Mouse (Mus musculus) ovary, postnatal 14 days (tissue): ENCODE results near the gene Cyb561d2.
"Not testable (repeated sequence)": the region's sequence is repeated elsewhere in the genome, so short reads cannot be mapped to it uniquely, and the experiment has no call there.

Source experiments
- DNase-seq: peaks from one replicate; pipeline ENCODE4 v3.0.0; 2022; ENCODE audit warnings: low spot score

Cyb561d2 gene

DNA sequence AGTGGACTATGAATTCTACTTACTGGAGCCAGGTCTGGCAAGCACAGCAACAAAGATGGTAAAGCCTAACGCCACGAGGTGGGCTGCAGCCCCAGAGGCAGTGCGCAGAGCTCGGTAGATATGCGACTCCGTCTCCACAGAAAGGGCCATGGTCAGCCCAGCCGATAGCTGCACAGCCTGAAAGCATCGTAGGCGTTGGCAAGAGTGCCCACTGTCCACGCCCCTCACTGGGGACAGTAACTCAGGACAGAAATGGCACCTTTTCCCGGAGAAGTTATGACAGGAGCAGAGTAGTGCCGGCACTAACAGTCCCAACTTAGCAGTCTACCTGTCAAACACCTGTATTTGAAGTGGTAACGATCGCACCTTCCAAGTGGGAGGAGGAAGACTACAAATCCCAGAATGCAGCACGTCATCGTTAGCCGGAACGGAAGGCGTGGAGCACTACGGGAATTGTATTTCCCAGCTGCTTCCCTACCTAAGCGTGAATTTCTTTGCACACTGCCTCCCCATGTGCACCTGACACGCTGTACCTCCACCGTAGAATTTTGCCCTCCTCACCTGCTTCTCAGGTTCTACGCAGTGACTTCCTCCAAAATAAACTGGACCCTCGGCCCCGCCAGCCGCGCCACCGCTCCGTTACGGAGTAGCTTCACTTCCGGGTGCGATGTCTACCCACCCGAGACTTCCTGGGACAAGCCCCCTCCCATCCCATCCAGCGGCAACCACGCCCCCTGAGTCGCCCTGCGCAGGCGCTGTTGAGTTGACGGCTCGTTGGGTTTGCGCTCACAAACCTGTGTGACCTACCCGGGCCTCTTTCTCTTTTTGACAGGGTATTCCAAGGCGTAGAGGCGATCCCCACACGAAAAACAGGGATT lies at the start of gene Cyb561d2, which contains the start of gene Nprl2:
Cyb561d2 (minus strand) TSS at position 720 of the 878 bp plus-strand sequence.
Nprl2 (plus strand) TSS at position 753 of the 878 bp plus-strand sequence.
- peak; percentile 86 for DNase-seq

DNA sequence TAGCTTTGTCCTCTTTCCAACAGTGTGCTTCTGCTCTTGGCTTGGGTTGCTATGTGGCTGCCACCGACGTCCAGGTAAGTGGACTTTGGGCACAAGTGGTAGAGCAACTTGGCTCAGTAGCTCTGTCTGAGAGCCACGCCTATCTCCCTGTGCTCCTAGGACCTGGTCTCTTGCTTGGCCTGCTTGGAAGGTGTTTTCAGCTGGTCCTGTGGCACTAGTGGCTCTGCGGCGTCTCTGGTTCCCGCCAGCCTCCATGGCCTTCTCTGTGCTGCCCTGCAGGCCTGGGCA lies 48.7 kb upstream of the Cyb561d2 start:
- no peak for DNase-seq

DNA sequence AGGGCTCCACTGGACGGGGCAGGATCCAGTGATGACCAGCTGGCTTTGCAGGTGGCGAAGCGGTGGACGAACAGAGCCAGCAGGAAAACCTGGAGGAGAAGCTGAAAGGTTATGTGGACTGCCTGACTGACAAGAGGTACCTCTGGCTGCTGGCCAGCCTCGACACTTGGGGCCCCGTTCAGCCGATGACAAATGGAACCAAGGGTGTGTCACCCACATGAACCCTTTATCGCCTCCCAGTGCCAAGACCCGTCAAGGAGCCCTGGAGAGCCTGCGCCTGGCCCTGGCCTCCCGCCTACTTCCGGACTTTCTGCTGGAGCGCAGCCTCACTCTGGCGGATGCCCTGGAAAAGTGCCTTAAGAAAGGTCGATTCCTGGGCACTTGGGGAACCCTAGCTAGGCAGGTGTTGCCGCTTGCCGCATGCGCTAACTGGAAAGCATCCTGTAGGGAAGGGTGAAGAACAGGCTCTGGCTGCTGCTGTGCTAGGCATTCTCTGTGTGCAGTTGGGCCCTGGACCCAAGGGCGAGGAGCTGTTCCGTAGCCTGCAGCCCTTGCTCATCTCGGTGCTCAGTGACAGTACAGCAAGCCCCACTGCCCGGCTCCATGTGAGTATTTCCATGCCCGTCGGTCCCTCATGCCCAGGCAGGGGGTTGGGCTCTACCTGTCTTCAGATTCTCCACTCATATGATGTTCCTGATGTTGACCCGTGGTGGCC lies 48.2 kb upstream of the Cyb561d2 start:
- no peak for DNase-seq

DNA sequence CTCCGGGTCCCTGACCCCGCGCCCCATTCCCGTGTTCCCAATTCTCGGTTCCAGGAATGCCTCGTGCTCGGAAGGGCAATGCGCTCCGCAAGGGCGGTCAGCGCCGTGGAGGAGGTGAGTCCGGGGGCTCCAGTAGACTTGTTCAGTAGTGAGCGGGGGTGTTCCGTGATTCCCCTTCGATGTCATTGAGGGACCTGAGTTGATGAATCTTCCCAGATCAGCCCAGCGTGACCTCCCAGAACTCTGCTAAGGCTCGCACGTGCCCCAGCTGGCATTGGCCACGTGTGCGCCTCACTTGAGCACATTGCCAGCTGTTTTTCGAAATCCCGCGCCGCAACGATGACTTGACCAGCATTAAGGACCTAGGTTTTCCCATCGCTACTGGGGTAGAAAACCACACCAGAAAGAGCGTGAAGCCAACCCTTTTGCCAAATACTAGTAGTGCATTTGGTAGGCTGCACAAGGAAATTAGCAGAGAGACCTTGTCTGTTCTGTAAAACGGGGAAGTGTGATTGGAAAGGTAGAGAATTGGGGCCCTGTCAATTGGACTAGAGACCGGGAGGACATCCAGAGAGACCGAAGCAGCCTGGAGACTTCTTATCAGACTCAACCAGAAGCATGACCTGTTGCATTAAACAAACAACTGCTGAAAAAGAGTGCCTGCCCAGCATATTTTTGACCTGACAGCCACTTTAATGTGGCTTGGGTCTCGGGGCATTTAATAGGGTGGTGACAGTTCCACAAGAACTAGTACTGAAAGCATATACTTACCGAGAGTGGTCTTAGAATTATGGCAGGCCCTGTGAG lies 46.0 kb upstream of the Cyb561d2 start:
- no peak for DNase-seq

DNA sequence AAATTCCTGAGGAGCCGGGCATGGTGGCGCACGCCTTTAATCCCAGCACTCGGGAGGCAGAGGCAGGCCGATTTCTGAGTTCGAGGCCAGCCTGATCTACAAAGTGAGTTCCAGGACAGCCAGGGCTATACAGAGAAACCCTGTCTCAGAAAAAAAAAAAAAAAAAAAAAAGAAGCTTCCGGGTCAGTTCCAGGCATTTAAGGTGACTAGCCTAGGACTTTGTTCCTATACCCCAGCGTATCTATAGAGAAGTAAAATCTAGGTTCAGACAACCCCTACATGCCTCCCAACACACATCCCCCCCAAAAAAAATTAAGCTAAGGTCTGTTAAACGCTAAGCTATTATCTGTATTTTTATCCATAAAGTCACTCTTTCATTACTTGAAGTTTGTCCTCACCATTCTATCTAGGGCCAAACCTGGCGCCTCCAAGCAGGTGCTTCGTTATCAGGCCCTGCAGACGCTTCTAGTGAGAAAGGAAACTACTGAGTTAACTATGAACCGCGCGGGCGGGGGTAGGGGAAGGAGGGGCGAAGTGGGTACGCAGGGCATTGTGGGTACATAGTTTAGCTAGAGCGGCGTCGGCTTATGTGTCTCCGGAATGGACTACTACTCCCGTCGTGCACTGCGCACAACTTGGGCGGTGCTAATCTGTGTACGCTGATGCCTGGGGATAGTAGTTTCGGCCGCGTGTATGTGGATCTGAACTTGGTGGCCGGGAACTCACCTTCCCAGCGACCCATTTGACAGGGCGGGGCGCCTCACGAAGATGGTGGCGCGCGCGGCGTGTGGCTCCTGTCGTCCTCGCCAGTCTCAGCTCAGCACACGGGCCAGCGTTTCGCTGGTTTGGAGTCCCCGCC lies 45.2 kb upstream of the Cyb561d2 start, which contains the start of gene Ifrd2:
Ifrd2 (plus strand) TSS at position 669 of the 859 bp plus-strand sequence.
- DNase-seq = peak; percentile 86

DNA sequence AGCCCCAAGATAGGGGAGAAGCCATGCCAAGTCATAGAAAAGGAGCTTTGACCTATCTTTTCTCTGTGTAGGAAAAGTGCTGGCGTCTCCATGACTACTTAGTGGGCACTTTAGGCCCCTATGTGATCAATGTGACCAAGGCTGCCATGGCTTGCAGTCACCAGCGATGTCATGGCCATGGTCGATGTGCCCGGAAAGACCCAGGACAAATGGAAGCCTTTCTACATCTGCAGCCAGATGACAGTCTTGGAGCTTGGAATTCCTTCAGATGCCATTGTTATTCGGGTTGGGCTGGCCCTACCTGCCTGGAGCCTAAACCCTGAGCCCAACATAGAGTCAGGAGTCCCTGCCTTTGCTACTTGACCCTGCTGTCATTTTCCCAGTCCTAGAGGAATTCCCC lies 44.5 kb upstream of the Cyb561d2 start:
- no peak for DNase-seq

DNA sequence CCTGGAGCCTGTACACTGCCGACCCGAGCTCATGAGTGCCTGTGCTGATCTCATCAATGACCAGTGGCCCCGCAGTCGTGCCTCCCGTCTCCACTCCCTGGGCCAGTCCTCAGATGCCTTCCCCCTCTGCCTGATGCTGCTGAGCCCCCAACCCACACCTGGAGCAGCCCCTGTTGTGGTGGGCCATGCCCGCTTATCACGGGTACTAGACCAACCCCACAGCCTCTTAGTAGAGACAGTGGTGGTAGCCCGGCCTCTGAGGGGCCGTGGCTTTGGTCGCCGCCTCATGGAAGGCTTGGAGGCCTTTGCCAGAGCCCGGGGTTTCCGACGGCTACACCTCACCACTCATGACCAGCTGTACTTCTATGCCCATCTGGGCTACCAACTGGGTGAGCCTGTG lies 41.2 kb upstream of the Cyb561d2 start:
- no peak for DNase-seq

DNA sequence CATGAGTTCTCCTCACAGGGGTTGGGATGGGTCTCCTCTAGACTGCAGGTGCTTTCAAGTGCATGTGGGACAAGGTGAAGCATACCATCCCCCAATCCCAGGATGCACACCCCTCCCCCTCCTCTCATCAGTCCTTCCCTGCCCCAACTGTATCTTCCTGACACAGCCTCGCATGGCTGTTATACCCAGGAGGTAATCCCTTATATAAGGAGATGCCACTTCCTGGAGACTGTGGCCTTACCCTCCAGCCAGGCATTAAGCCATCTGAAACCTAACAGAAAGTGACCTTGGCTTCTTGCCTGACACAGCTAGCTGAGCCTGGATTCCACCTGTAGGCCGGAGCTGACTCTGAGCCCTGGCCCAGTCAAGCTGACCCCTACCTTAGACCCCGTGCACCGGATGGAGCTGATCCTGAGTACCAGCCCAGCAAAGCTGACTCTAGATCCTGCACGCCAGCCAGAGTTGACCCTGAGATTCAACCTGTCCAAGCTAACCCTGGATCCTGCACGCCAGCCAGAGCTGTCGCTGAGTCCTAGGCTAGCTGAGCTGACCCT lies 40.6 kb upstream of the Cyb561d2 start:
- no peak for DNase-seq

DNA sequence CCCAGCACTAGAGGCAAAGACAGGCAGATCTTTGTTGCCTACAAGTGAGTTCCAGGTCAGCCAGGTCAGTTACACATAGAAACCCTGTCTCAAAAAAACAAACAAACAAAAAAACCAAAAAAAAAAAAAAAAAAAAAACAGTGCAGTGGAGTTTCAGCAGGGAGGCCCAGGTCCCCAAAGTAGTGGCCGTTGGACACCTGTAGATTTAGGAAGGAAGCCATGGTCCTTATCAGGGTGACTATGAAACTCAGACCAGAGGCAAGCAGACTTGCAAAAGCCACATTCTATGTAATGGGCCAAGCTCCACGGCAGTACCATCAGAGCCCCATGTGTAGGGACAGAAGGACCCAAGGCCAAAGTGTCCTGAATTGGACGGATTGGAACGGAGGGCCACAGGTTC lies 39.6 kb upstream of the Cyb561d2 start:
- no peak for DNase-seq

DNA sequence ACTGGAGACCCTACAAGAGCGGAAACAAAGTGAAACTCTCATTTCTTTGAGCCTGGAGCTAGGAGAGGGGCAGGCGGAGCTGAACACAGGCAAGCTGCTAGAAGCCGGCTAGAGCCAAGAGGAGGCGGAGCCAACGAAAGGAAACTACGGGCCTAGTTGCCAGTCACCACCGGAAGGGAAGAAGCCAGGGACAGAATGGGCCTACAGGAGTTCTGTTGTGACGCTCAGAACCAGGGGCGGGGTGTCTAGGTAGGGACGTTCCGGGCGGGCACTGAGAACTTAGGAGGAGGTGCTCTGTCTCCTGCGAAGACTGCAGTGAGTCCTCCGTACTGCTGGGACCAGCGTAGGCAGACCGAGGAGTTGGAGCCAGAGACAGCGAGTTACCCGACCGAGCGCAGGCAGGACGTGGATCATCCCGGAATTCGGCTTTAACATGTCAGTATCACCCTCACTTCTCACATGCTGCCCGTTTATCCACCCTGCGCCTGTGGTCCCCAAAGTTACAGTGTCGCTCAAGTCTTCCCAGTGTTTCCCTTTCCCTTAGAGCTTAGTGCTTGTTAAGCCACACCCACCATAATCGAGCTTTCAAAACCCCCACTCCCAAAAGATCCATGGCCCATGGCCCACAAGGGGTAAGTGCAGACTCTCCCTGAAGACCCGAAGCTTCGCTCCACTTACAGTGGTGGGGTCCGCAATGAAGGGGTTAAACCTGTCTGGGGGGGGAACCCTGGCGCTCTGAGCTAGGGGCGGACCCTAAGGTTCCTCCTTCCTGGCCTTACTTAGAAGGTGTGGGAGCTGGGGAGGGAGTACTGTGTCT lies 38.7 kb upstream of the Cyb561d2 start, which contains the start of gene Hyal3:
Hyal3 (plus strand) TSS at position 318 of the 817 bp plus-strand sequence.
- peak; percentile 85 for DNase-seq

DNA sequence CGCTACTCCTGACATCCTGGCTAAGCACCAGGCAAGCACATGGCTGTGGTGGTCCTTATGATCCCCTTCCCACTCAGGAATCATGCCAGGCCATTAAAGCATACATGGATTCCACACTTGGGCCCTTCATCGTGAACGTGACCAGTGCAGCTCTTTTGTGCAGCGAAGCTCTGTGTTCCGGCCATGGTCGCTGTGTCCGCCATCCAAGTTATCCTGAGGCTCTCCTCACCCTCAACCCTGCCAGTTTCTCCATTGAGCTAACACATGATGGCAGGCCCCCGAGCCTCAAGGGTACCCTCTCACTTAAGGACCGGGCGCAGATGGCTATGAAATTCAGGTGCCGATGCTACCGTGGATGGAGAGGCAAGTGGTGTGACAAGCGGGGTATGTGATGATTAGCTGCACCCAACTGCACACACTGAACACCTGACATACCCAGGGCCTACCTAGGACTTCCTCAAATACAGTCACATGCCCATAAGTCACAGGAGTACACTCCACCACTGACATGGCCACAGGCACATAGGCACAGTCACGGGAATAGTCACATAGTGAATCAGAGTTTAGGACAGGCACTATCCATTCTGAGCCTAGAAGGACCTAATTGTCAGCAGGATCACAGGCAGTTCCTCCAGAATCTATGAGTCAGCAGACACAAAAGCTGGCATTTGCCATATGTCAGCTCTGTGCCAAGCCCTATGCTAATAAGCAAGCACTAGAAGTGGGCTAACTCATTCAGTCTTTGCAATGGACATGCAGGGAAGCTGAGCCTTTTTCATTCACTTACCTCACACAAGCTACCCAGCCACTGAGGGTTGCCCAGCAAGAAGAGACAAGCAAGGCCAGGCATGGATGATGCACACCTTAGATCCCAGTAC lies 37.3 kb upstream of the Cyb561d2 start:
- DNase-seq = no peak

DNA sequence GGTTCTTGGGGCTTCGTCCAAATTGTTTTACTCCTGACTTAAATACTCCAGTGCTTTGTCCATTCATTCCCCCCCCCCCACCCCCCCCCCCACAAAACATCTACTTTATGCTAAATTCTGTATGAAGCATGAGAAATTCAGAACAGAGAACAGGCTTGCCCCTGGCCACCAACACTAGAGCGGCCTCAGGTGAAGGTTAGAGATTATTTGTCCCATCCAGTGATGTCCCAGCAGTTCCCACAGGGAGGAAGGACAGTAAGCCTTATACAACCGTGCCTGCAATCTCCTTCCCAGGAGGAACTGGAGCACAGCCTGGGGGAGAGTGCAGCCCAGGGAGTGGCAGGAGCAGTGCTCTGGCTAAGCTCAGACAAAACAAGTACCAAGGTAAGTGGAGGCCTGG lies 36.6 kb upstream of the Cyb561d2 start, which contains the start of gene Naa80:
Naa80 (plus strand) TSS at position 301 of the 400 bp plus-strand sequence.
- DNase-seq = no peak

DNA sequence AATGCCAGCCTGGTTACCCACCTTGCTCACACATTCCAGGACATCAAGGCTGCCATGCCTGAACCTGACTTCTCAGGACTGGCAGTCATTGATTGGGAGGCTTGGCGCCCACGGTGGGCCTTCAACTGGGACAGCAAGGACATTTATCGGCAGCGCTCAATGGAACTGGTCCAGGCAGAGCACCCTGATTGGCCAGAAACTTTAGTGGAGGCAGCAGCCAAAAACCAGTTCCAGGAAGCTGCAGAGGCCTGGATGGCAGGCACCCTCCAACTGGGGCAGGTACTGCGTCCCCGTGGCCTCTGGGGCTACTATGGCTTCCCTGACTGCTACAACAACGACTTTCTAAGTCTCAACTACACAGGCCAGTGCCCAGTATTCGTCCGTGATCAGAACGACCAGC lies 35.9 kb upstream of the Cyb561d2 start:
- no peak for DNase-seq

DNA sequence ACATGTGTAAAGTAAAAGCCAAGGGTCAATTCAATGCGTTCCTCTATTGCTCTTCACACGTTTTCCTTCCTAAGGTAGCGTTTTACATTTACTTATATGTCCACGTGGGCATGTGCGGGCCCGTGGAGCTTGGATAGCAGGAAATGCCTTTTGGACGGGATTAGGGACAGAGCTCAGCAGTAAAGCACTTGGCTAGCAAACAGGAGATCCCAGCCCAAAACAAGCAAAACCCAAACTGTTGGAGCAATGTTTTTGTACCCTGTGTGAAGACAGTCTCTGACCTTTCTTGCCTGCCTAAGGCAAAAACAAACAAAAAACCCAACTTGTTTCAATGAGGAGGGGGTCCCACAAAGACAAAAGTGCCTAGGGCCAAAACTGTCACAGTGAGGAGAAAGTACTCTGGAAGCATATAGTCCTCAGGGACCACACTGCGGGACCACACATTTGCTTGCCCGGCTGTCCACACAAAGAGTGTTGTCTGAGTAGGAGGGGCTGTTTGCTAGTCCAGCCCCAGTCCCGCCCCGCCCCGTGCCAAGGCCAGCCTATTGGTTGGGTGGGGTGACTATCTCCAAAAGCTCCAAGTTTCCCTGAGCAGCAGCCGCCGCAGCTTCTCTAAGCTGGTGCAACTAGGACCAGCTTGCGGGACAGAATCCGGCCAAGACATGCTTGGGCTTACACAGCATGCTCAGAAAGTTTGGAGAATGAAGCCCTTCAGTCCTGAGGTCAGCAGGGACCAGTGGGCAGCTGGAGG lies 34.5 kb upstream of the Cyb561d2 start, which contains the start of gene Hyal1:
Hyal1 (plus strand) TSS at position 571 of the 751 bp plus-strand sequence.
- DNase-seq = peak; percentile 73

DNA sequence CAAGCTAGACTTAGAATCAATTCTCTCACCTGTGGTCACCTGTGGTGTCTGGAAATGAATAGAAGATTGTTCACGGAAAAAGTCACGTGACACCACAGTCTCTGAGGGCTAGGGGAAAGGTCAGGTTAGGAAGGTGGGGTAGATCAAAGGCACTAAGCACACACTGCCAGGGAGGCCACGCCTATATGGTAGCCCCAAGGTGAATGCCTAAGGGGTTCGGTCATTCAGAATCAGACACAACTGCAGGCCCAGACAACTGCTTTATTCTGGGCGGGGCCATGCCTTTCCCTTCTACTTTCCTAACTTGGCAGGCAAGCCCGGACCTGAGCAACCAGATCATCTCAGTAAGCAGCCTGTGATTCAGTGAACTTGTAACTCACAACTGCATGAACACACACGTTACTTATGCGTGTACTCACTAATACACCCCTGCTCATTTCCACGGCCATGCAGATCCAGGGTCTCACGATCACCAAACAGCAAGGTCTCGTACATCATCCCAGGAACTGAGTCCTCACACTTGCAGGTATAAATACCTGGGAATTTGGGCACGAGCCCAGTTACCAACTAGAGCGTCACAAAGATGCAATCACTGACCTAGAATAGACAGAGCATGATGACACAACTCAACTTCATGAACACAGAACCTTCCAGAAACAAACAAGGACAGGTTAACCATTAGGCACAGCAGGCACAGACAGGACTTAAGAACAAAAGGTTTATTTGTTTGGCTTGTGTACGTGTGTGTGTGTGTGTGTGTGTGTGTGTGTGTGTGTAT lies 33.8 kb upstream of the Cyb561d2 start:
- no peak for DNase-seq

DNA sequence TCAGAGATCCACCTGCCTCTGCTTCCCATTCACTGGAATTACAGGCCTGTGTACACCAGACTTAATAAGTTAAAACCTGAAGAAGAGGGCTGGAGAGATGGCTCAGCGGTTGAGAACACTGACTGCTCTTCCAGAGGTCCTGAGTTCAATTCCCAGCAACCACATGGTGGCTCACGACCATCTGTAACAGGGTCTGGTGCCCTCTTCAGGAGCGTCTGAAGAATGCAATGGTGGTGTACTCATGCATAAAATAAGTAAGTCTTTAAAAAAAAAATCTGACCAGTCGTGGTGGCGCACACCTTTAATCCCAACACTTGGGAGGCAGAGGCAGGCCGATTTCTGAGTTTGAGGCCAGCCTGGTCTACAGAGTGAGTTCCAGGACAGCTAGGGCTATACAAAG lies 31.8 kb upstream of the Cyb561d2 start:
- not testable (repeated sequence) for DNase-seq

DNA sequence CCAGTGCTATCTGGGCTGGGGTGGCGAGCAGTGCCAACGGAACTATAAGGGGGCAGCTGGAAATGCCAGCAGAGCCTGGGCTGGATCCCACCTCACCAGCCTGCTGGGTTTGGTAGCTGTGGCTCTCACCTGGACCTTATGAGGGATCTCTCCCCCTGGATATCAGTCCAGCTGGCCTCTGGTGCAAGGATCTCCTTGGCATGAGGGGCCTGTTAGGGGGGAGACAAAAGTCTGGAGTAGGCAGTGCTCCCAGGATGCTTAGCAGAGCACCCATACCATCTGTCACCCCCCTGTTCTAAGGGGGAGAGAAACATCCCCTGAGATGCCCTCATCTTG lies 30.3 kb upstream of the Cyb561d2 start:
- no peak for DNase-seq
